Mouse (Mus musculus) midbrain, embryonic 16.5 days (tissue): ENCODE measurements around the gene BC107364. TPM values are rescaled to one million over a fixed set of nuclear protein-coding genes. Genes with fewer than 3 reads are reported as not detected.
"Not testable (repeated sequence)": the region's sequence is repeated elsewhere in the genome, so short reads cannot be mapped to it uniquely, and the experiment has no call there.

ENCODE experiments used
- ATAC-seq: fragments of 200-750 bp; cut with Nextera tagmentation; 2 replicates; pipeline ENCODE4 v1.8.0; 2017; ENCODE audit warnings: moderate TSS enrichment
- H3K27ac ChIP-seq: fragments of 300-500 bp; sonication (generic); 2 replicates; pipeline ENCODE4 v1.5.1; 2014; ENCODE audit warnings: mild to moderate bottlenecking, low read length, mixed read lengths
- H3K27me3 ChIP-seq: fragments of 300-500 bp; sonication (generic); 2 replicates; pipeline ENCODE4 v1.6.1; 2014; ENCODE audit warnings: low read depth, low read length, mixed read lengths; ENCODE audit not compliant: control insufficient read depth, insufficient read depth
- H3K36me3 ChIP-seq: fragments of 300-500 bp; sonication (generic); 2 replicates; pipeline ENCODE4 v1.6.1; 2014; ENCODE audit warnings: mild to moderate bottlenecking, low read length, moderate library complexity, mixed read lengths; ENCODE audit not compliant: control insufficient read depth, insufficient read depth
- H3K4me1 ChIP-seq: fragments of 300-500 bp; sonication (generic); 2 replicates; pipeline ENCODE4 v1.6.1; 2014; ENCODE audit warnings: mild to moderate bottlenecking, low read length, mixed read lengths; ENCODE audit not compliant: control insufficient read depth, insufficient read depth
- H3K4me2 ChIP-seq: fragments of 300-500 bp; sonication (generic); 2 replicates; pipeline ENCODE4 v1.6.1; 2014; ENCODE audit warnings: mild to moderate bottlenecking, low read length, mixed read lengths
- H3K4me3 ChIP-seq: fragments of 300-500 bp; sonication (generic); 2 replicates; pipeline ENCODE4 v1.5.1; 2014; ENCODE audit warnings: low read depth, mild to moderate bottlenecking, low read length, moderate library complexity, mixed read lengths
- H3K9ac ChIP-seq: fragments of 300-500 bp; sonication (generic); 2 replicates; pipeline ENCODE4 v1.6.1; 2014; ENCODE audit warnings: low read depth, low read length, mixed read lengths
- H3K9me3 ChIP-seq: fragments of 300-500 bp; sonication (generic); replicated peaks from 2 replicates; pipeline ENCODE4 v1.6.1; 2014; ENCODE audit warnings: mild to moderate bottlenecking, low read length, mixed read lengths; ENCODE audit not compliant: control insufficient read depth, poor library complexity, severe bottlenecking
- WGBS: fragments of 180-500 bp; shearing (Covaris S2); extraction: QIAGEN DNeasy Blood & Tissue Kit; methylation state at CpG from one replicate; pipeline ENCODE4 v1.1.7; 2014; 5-methylcytosine and 5-hydroxymethylcytosine counted together
- polyA plus RNA-seq: library from polyadenylated mRNA; unstranded; fragments of >200 nt; fragmentation: Nextera tagmentation; extraction: Ambion mirVana; gene quantifications from 2 replicates; pipeline ENCODE4 v1.2.1, GENCODE M21; 2015

Gene BC107364
- polyA plus RNA-seq: not detected in 2 replicates

GRCm38 (mm10) chr3:96452262-96452661 is at the start of gene BC107364:
BC107364 (minus strand) TSS chr3:96452306.
- WGBS: no CpG with 5 or more reads among the region's 48 CpGs
- H3K9ac ChIP-seq, H3K4me3 ChIP-seq, H3K4me1 ChIP-seq, H3K9me3 ChIP-seq, H3K27ac ChIP-seq, H3K36me3 ChIP-seq, H3K4me2 ChIP-seq: not testable (repeated sequence)
- H3K27me3 ChIP-seq: peaks cover 13% of the 10 kb centered on the region
- ATAC-seq: 0 out of 2 replicates have a peak, but pooled peaks have one; percentile 27

GRCm38 (mm10) chr3:96501391-96502115 is 49.4 kb upstream of the BC107364 start:
- peak overlapping the region; percentile 56 for H3K27ac ChIP-seq
- H3K36me3 ChIP-seq: no peaks in the 10 kb centered on the region
- peak; percentile 73 for ATAC-seq
- peak overlapping the region; percentile 53 for H3K4me3 ChIP-seq
- H3K9me3 ChIP-seq: no peaks in the 10 kb centered on the region
- no peaks in the 10 kb centered on the region for H3K27me3 ChIP-seq
- peaks cover 4% of the 10 kb centered on the region for H3K4me1 ChIP-seq
- H3K4me2 ChIP-seq: peak overlapping the region; percentile 91
- peak overlapping the region; percentile 56; the same call in 1 of the 2 replicates for H3K9ac ChIP-seq
- under 1% methylated on average over 32 of the region's 32 CpGs for WGBS

- under 1% methylated on average over 19 of the region's 19 CpGs for WGBS
- no peaks in the 10 kb centered on the region for H3K36me3 ChIP-seq
- H3K4me3 ChIP-seq: peak overlapping the region; percentile 53
- peaks cover 4% of the 10 kb centered on the region for H3K4me1 ChIP-seq
- H3K4me2 ChIP-seq: peak overlapping the region; percentile 52
- H3K9me3 ChIP-seq: no peaks in the 10 kb centered on the region
- ATAC-seq: peak; percentile 81
- H3K27ac ChIP-seq: peak overlapping the region; percentile 66
- no peaks in the 10 kb centered on the region for H3K27me3 ChIP-seq
- peak overlapping the region; percentile 62 for H3K9ac ChIP-seq
These were observed 48.7 kb upstream of the BC107364 start for GRCm38 (mm10) chr3:96500691-96501265.

DNA sequence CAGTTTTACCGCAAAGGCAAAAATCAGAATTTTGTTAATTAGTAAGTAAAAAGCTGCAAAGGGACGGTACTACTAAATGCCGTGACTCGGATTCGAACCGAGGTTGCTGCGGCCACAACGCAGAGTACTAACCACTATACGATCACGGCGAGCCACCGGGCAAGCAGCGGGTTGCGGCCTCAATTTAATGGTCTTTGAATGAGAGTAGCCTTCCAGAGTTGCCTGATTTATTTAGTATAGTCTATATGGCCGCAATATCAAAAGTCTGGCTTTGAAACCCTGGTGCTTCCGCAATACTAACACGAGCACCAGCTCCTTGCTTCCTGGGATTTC is 48.1 kb upstream of the BC107364 start:
- Histone ChIP-seq H3K36me3 (no peaks in the 10 kb centered on the region), H3K4me1 (peaks cover 4% of the 10 kb centered on the region), H3K9ac (peak overlapping the region; percentile 62), H3K27me3 (no peaks in the 10 kb centered on the region), H3K27ac (peak overlapping the region; percentile 66), H3K4me2 (peak overlapping the region; percentile 52), H3K4me3 (peak overlapping the region; percentile 53), H3K9me3 (no peaks in the 10 kb centered on the region)
- WGBS: 0% methylated on average over 17 of the region's 17 CpGs
- ATAC-seq: peak; percentile 87

GRCm38 (mm10) chr3:96499481-96500288 is 47.6 kb upstream of the BC107364 start:
- peak; percentile 43 for ATAC-seq
- no peaks in the 10 kb centered on the region for H3K27me3 ChIP-seq

GRCm38 (mm10) chr3:96498476-96499245 is 46.6 kb upstream of the BC107364 start:
- no peak for ATAC-seq
- Histone ChIP-seq H3K36me3 (no peaks in the 10 kb centered on the region), H3K4me1 (peaks cover 4% of the 10 kb centered on the region), H3K9me3 (no peaks in the 10 kb centered on the region), H3K4me3 (no peak overlapping the region; the same call in 1 of the 2 replicates), H3K9ac (no peak overlapping the region), H3K4me2 (peak overlapping the region; percentile 51), H3K27me3 (no peaks in the 10 kb centered on the region), H3K27ac (no peak overlapping the region; the same call in 1 of the 2 replicates)
- WGBS: 83% methylated on average over 4 of the region's 4 CpGs

More at GRCm38 (mm10) chr3:96499481-96500288, 47.6 kb upstream of the BC107364 start:
- Histone ChIP-seq H3K9me3 (no peaks in the 10 kb centered on the region), H3K4me3 (peak overlapping the region; percentile 53), H3K27ac (peak overlapping the region; percentile 58), H3K4me2 (peak overlapping the region; percentile 51), H3K9ac (peak overlapping the region; percentile 60), H3K36me3 (no peaks in the 10 kb centered on the region), H3K4me1 (peaks cover 4% of the 10 kb centered on the region)
- under 1% methylated on average over 36 of the region's 36 CpGs for WGBS

DNA sequence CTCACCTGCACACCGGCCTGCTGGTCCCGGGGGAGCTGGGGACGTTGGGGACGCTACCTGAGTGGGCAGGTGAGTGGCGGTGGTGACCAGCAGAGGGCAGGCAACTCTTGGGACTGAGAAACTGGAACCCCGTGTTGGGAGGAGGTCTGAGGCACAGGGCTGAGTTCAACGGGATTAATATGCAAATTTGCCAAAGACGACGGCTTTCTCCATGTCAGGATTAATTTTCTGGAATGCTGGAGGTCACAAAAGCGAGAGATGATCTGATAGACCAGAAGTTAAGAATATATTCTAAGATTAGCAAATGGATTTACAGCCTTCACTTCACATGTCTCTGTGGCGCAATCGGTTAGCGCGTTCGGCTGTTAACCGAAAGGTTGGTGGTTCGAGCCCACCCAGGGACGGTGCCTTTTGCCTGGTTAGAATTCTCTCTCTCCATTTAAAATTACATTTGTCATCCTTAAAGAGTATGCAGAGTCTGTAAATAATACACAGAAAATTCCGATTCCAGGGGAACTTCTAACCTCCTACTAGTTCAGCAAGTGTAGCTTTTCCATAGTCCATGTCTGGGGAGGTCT is 45.4 kb upstream of the BC107364 start:
- WGBS: under 1% methylated on average over 19 of the region's 19 CpGs
- Histone ChIP-seq H3K36me3 (no peaks in the 10 kb centered on the region), H3K9me3 (no peaks in the 10 kb centered on the region), H3K27me3 (no peaks in the 10 kb centered on the region), H3K4me3 (peak overlapping the region; percentile 58), H3K4me1 (no peaks in the 10 kb centered on the region; the same call in 1 of the 2 replicates), H3K4me2 (peak overlapping the region; percentile 83), H3K9ac (peak overlapping the region; percentile 62), H3K27ac (peak overlapping the region; percentile 58; the same call in 1 of the 2 replicates)
- ATAC-seq: peak; percentile 26

DNA sequence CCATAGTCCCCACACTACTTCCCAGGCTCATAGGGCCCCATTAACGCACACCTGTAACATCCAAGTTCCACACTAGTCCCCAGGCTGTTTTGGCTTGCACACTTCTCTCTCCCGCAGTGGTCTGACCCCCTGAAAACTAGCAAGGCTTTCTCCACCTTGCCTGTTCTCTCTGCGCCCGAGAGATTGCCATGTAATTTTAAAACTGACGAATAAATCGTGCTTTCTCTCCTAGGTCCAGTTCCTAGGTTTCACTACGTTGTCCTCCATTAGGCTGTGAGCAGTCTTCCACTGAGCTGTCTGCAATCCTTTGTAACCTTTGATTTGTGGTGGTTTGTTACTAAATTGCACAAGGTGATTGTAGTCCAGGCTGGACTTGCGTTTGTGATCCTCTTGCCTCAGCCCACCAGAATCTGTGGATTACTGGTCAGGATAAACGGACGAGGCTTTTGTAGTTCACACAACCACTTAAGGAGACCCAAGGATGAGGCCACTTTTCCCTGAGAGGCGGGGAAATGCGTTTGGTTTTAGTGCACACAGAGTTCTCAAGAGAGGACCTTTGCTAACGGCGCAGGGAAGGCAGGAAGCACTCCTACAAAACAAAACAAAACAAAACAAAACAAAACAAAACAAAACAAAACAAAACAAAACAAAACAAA is 44.6 kb upstream of the BC107364 start:
- not testable (repeated sequence) for H3K27me3 ChIP-seq, H3K36me3 ChIP-seq, H3K27ac ChIP-seq, ATAC-seq, H3K4me1 ChIP-seq, H3K9me3 ChIP-seq
- WGBS: 15% methylated on average over 14 of the region's 14 CpGs
- Histone ChIP-seq H3K4me2 (peak overlapping the region; percentile 83), H3K4me3 (peak overlapping the region; percentile 58), H3K9ac (peak overlapping the region; percentile 62)
